Mouse (Mus musculus): ENCODE data around the gene Rnf5. TPM values are rescaled to one million over a fixed set of nuclear protein-coding genes. Genes with fewer than 3 reads are reported as not detected.
A peak's percentile ranks its signal among the peaks of the same experiment; 100 is the strongest.

Rnf5 gene
- polyA plus RNA-seq, 1 experiment from 2014 or later: 119 TPM

- peak overlapping the region; percentile 86; the same call in 1 of the 2 replicates for H3K4me2 ChIP-seq (replicated peaks)
Observed at GRCm38 (mm10) chr17:34601796-34602195, 1.7 kb downstream of the Rnf5 start.

GRCm38 (mm10) chr17:34599891-34600290 is 3.6 kb downstream of the Rnf5 start:
- H3K4me1 ChIP-seq: peaks cover 52% of the 10 kb centered on the region
- 78% methylated on average over 9 of the region's 9 CpGs for WGBS
- H3K4me2 ChIP-seq (replicated peaks): no peak overlapping the region
- H3K9me3 ChIP-seq (replicated peaks): no peaks in the 10 kb centered on the region
- no peak overlapping the region for H3K27ac ChIP-seq (replicated peaks)
- H3K4me3 ChIP-seq (replicated peaks): no peak overlapping the region
- no peak for ATAC-seq (ENCODE audit: insufficient number of reproducible peaks, low FRiP score, low TSS enrichment, low read depth)
- peaks cover 34% of the 10 kb centered on the region for H3K36me3 ChIP-seq
- no peaks in the 10 kb centered on the region for H3K27me3 ChIP-seq
- no peak overlapping the region for H3K9ac ChIP-seq

More at GRCm38 (mm10) chr17:34601796-34602195, 1.7 kb downstream of the Rnf5 start:
- H3K4me1 ChIP-seq: peaks cover 48% of the 10 kb centered on the region
- H3K4me3 ChIP-seq (replicated peaks): no peak overlapping the region; the same call in 1 of the 2 replicates
- peak overlapping the region; percentile 6; the same call in 1 of the 2 replicates for H3K9ac ChIP-seq
- no peak overlapping the region for H3K27ac ChIP-seq (replicated peaks)
- peaks cover 20% of the 10 kb centered on the region for H3K36me3 ChIP-seq
- no peak for ATAC-seq (ENCODE audit: insufficient number of reproducible peaks, low FRiP score, low TSS enrichment, low read depth)
- 84% methylated on average over 12 of the region's 12 CpGs for whole genome bisulfite sequencing
- H3K27me3 ChIP-seq: no peaks in the 10 kb centered on the region
- H3K9me3 ChIP-seq (replicated peaks): no peaks in the 10 kb centered on the region

GRCm38 (mm10) chr17:34597566-34598095 is 5.9 kb downstream of the Rnf5 start, which contains the start of gene Ager:
Gene Ager (plus strand): TSS chr17:34597862.
- Histone ChIP-seq H3K9me3 (replicated peaks) (no peaks in the 10 kb centered on the region), H3K27me3 (no peaks in the 10 kb centered on the region), H3K4me2 (replicated peaks) (no peak within 1 kb of the TSS), H3K27ac (replicated peaks) (0 out of 2 replicates have a peak within 1 kb of the TSS, but pooled peaks have one; percentile 17), H3K9ac (no peak within 1 kb of the TSS), H3K36me3 (peaks cover 40% of the 10 kb centered on the region), H3K4me1 (peaks cover 62% of the 10 kb centered on the region), H3K4me3 (replicated peaks) (no peak within 1 kb of the TSS)
- WGBS: 14% methylated on average over 6 of the region's 6 CpGs
- ATAC-seq (ENCODE audit: insufficient number of reproducible peaks, low FRiP score, low TSS enrichment, low read depth): no peak

GRCm38 (mm10) chr17:34596098-34596497 is 7.4 kb downstream of the Rnf5 start:
- Histone ChIP-seq H3K27ac (replicated peaks) (no peak overlapping the region), H3K36me3 (peaks cover 34% of the 10 kb centered on the region), H3K4me3 (replicated peaks) (no peak overlapping the region), H3K9ac (no peak overlapping the region), H3K9me3 (replicated peaks) (no peaks in the 10 kb centered on the region), H3K4me1 (peaks cover 59% of the 10 kb centered on the region), H3K4me2 (replicated peaks) (no peak overlapping the region), H3K27me3 (no peaks in the 10 kb centered on the region)
- 63% methylated on average over 8 of the region's 8 CpGs for WGBS
- no peak for ATAC-seq (ENCODE audit: insufficient number of reproducible peaks, low FRiP score, low TSS enrichment, low read depth)

- WGBS: 40% methylated on average over 32 of the region's 34 CpGs
- ATAC-seq (ENCODE audit: insufficient number of reproducible peaks, low FRiP score, low TSS enrichment, low read depth): no peak
Observed at GRCm38 (mm10) chr17:34593752-34594525, 9.6 kb downstream of the Rnf5 start.

GRCm38 (mm10) chr17:34592581-34593549 is 10.6 kb downstream of the Rnf5 start:
- under 1% methylated on average over 30 of the region's 32 CpGs for WGBS
- H3K27me3 ChIP-seq: no peaks in the 10 kb centered on the region
- peak; percentile 9 for ATAC-seq (ENCODE audit: insufficient number of reproducible peaks, low FRiP score, low TSS enrichment, low read depth)
- H3K4me3 ChIP-seq (replicated peaks): peak overlapping the region; percentile 78
- no peaks in the 10 kb centered on the region for H3K9me3 ChIP-seq (replicated peaks)
- H3K9ac ChIP-seq: peak overlapping the region; percentile 93
- peak overlapping the region; percentile 98 for H3K27ac ChIP-seq (replicated peaks)
- peaks cover 20% of the 10 kb centered on the region for H3K36me3 ChIP-seq
- H3K4me1 ChIP-seq: peaks cover 80% of the 10 kb centered on the region
- H3K4me2 ChIP-seq (replicated peaks): peak overlapping the region; percentile 78

More at GRCm38 (mm10) chr17:34593752-34594525, 9.6 kb downstream of the Rnf5 start:
- Histone ChIP-seq H3K36me3 (peaks cover 20% of the 10 kb centered on the region), H3K9me3 (replicated peaks) (no peaks in the 10 kb centered on the region), H3K27me3 (no peaks in the 10 kb centered on the region), H3K4me3 (replicated peaks) (peak overlapping the region; percentile 78), H3K27ac (replicated peaks) (peak overlapping the region; percentile 98), H3K4me2 (replicated peaks) (peak overlapping the region; percentile 78), H3K9ac (peak overlapping the region; percentile 93), H3K4me1 (peaks cover 76% of the 10 kb centered on the region)

GRCm38 (mm10) chr17:34591994-34592375 is 11.5 kb downstream of the Rnf5 start:
- H3K4me1 ChIP-seq: peaks cover 74% of the 10 kb centered on the region

GRCm38 (mm10) chr17:34591029-34591993 is 12.2 kb downstream of the Rnf5 start, which contains the start of gene Pbx2:
Gene Pbx2 (plus strand): TSS chr17:34591266.
- H3K4me1 ChIP-seq: peaks cover 75% of the 10 kb centered on the region
- peak within 1 kb of the TSS; percentile 93 for H3K9ac ChIP-seq
- peaks cover 20% of the 10 kb centered on the region for H3K36me3 ChIP-seq
- ATAC-seq (ENCODE audit: insufficient number of reproducible peaks, low FRiP score, low TSS enrichment, low read depth): no peak
- H3K4me3 ChIP-seq (replicated peaks): peak within 1 kb of the TSS; percentile 78
- H3K9me3 ChIP-seq (replicated peaks): no peaks in the 10 kb centered on the region
- 4% methylated on average over 21 of the region's 21 CpGs for WGBS
- peak within 1 kb of the TSS; percentile 78 for H3K4me2 ChIP-seq (replicated peaks)
- no peaks in the 10 kb centered on the region for H3K27me3 ChIP-seq
- H3K27ac ChIP-seq (replicated peaks): peak within 1 kb of the TSS; percentile 98

More at GRCm38 (mm10) chr17:34591994-34592375, 11.5 kb downstream of the Rnf5 start:
- peak; percentile 49 for ATAC-seq (ENCODE audit: insufficient number of reproducible peaks, low FRiP score, low TSS enrichment, low read depth)
- WGBS: 0% methylated on average over 33 of the region's 35 CpGs
- Histone ChIP-seq H3K4me3 (replicated peaks) (peak overlapping the region; percentile 78), H3K27me3 (no peaks in the 10 kb centered on the region), H3K36me3 (peaks cover 20% of the 10 kb centered on the region), H3K9ac (peak overlapping the region; percentile 93), H3K9me3 (replicated peaks) (no peaks in the 10 kb centered on the region), H3K27ac (replicated peaks) (peak overlapping the region; percentile 98), H3K4me2 (replicated peaks) (peak overlapping the region; percentile 78)

GRCm38 (mm10) chr17:34590154-34590987 is 13.1 kb downstream of the Rnf5 start:
- peak overlapping the region; percentile 98 for H3K27ac ChIP-seq (replicated peaks)

More at GRCm38 (mm10) chr17:34590154-34590987, 13.1 kb downstream of the Rnf5 start:
- peaks cover 72% of the 10 kb centered on the region for H3K4me1 ChIP-seq
- H3K4me3 ChIP-seq (replicated peaks): peak overlapping the region; percentile 16; the same call in 1 of the 2 replicates
- no peak overlapping the region for H3K9ac ChIP-seq
- no peak for ATAC-seq (ENCODE audit: insufficient number of reproducible peaks, low FRiP score, low TSS enrichment, low read depth)
- 63% methylated on average over 15 of the region's 15 CpGs for WGBS
- H3K27me3 ChIP-seq: no peaks in the 10 kb centered on the region
- H3K4me2 ChIP-seq (replicated peaks): peak overlapping the region; percentile 78
- no peaks in the 10 kb centered on the region for H3K9me3 ChIP-seq (replicated peaks)
- peaks cover 11% of the 10 kb centered on the region for H3K36me3 ChIP-seq

Measured in embryonic facial prominence, embryonic 15.5 days (tissue).